Mouse (Mus musculus): ENCODE results near the gene Btg4. TPM values are rescaled to one million over a fixed set of nuclear protein-coding genes. Genes with fewer than 3 reads are reported as not detected.

Btg4 gene
- polyA plus RNA-seq, 1 experiment = 0.04 TPM

DNA sequence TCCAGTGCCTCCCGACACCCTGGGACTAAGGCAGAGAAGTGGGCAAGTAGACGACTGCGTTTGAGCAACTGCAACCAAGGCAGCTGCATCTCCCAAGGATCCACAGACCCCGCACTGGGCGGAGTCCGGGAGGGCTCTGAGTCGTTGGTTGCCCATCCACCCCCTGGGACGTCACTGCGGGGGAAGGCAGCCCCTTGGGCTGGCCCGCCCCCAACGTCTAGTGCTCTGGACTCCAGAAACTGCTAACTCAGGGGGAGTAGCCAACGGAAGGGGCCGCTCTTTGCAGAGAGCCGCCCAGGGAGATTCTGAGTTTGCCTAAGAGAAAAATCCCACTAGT, 16.2 kb downstream of the Btg4 start, which contains the start of gene Layn:
Gene Layn, minus strand, starts transcription at position 116 of the 337 bp plus-strand sequence.
- Histone ChIP-seq H3ac (ENCODE audit: control insufficient read depth, insufficient read length) (peak within 1 kb of the TSS; percentile 5), H3K4me3 (peak within 1 kb of the TSS; percentile 47), H3K36me3 (ENCODE audit: control insufficient read depth, insufficient read depth) (peaks cover 11% of the 10 kb centered on the region), H3K79me2 (ENCODE audit: control insufficient read depth, insufficient read depth) (peaks cover 6% of the 10 kb centered on the region), H3K27me3 (ENCODE audit: control insufficient read depth, insufficient read depth, insufficient read length) (no peaks in the 10 kb centered on the region), H3K4me2 (ENCODE audit: low read depth) (peak within 1 kb of the TSS; percentile 87)
- TF ChIP-seq POLR2A (IDR thresholded peaks at IDR 0.05; ENCODE audit: insufficient read length, low read depth) (peak; percentile 91), REST (IDR thresholded peaks at IDR 0.05; ENCODE audit: insufficient read depth, insufficient read length) (no peak), MYOG (IDR thresholded peaks at IDR 0.05; ENCODE audit: control insufficient read depth in 1 of 3, insufficient read depth in 1 of 3, insufficient read length in 2 of 3, low read depth in 2 of 3) (peak; percentile 21 to 61 (median 38)), MYOD1 (IDR thresholded peaks at IDR 0.05; ENCODE audit: control insufficient read depth in 1 of 3, insufficient read length in 2 of 3, low read depth in 2 of 3) (peak in 2 of 3 experiments; percentile 57 to 73), POLR2AphosphoS2 (IDR thresholded peaks at IDR 0.05; ENCODE audit: insufficient read length, low read depth) (peak; percentile 81)

DNA sequence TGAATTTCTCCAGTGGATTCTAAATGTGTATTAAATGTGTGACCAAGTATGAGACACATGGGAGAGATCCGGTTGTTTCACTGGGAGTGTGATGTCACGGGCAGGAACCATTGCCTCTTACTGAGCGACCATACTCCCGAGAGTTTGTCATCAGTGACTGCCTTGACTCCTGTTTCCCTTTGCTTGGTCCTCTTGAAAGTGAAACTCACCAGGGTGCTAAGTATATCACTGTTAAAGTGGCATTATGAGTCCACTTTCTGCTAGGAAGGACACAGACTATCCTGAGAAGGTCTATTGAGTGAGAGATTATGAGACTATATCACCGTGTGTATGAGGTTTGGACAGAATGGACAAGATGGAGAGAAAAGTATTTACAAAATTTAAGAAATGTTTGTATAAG, 20.9 kb downstream of the Btg4 start:
- TF ChIP-seq SRF (IDR thresholded peaks at IDR 0.05; ENCODE audit: control insufficient read depth, insufficient read length, low read depth) = no peak
- no peak for TF ChIP-seq REST (IDR thresholded peaks at IDR 0.05; ENCODE audit: insufficient read depth, insufficient read length)
- no peak for TF ChIP-seq MYOG (IDR thresholded peaks at IDR 0.05; ENCODE audit: control insufficient read depth in 1 of 3, insufficient read depth in 1 of 3, insufficient read length in 2 of 3, low read depth in 2 of 3)
- no peak for TF ChIP-seq MYOD1 (IDR thresholded peaks at IDR 0.05; ENCODE audit: control insufficient read depth in 1 of 3, insufficient read length in 2 of 3, low read depth in 2 of 3)
- no peak for TF ChIP-seq POLR2AphosphoS2 (IDR thresholded peaks at IDR 0.05; ENCODE audit: insufficient read length, low read depth)
- no peak for TF ChIP-seq USF1 (IDR thresholded peaks at IDR 0.05; ENCODE audit: low read depth)
- no peak for TF ChIP-seq TCF12 (IDR thresholded peaks at IDR 0.05; ENCODE audit: insufficient read depth, poor library complexity, severe bottlenecking)
- no peak for TF ChIP-seq POLR2A (IDR thresholded peaks at IDR 0.05; ENCODE audit: insufficient read length, low read depth)
- no peak overlapping the region for H3ac ChIP-seq (ENCODE audit: control insufficient read depth, insufficient read length)
- no peak overlapping the region for H3K4me2 ChIP-seq (ENCODE audit: low read depth)
- H3K36me3 ChIP-seq (ENCODE audit: control insufficient read depth, insufficient read depth) = no peaks in the 10 kb centered on the region
- no peaks in the 10 kb centered on the region for H3K79me2 ChIP-seq (ENCODE audit: control insufficient read depth, insufficient read depth)
- no peaks in the 10 kb centered on the region for H3K27me3 ChIP-seq (ENCODE audit: control insufficient read depth, insufficient read depth, insufficient read length)
- H3K4me3 ChIP-seq = no peak overlapping the region

DNA sequence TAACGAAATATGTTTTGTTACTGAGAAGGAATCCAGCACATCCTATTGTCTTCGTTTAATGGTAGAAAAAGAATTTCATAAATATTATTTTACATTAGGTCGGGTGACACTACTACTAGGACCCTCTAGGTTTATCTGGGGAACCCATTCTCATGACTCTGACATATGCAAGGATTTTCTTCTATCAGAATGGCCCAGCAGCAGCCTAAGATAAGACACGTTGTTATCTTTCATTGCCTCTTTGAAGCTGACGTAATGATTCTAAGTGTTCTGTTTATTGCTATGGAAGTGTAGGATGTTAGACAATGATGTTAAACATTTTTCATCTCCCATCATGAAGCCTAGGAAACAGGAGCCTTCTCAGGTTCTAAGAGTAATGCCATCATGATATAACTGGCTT, 33.0 kb downstream of the Btg4 start:
- Histone ChIP-seq H3ac (ENCODE audit: control insufficient read depth, insufficient read length) (no peak overlapping the region), H3K4me3 (no peak overlapping the region), H3K36me3 (ENCODE audit: control insufficient read depth, insufficient read depth) (peaks cover 4% of the 10 kb centered on the region), H3K27me3 (ENCODE audit: control insufficient read depth, insufficient read depth, insufficient read length) (no peaks in the 10 kb centered on the region), H3K4me2 (ENCODE audit: low read depth) (no peak overlapping the region), H3K79me2 (ENCODE audit: control insufficient read depth, insufficient read depth) (no peaks in the 10 kb centered on the region)
- TF ChIP-seq TCF3 (IDR thresholded peaks at IDR 0.05; ENCODE audit: insufficient read length, low read depth) (no peak), POLR2AphosphoS2 (IDR thresholded peaks at IDR 0.05; ENCODE audit: insufficient read length, low read depth) (no peak), E2F4 (IDR thresholded peaks at IDR 0.05; ENCODE audit: insufficient read depth) (no peak), SRF (IDR thresholded peaks at IDR 0.05; ENCODE audit: control insufficient read depth, insufficient read length, low read depth) (no peak), USF1 (IDR thresholded peaks at IDR 0.05; ENCODE audit: low read depth) (no peak), MYOG (IDR thresholded peaks at IDR 0.05; ENCODE audit: control insufficient read depth in 1 of 3, insufficient read depth in 1 of 3, insufficient read length in 2 of 3, low read depth in 2 of 3) (no peak), MAX (IDR thresholded peaks at IDR 0.05; ENCODE audit: low read depth) (no peak), POLR2A (IDR thresholded peaks at IDR 0.05; ENCODE audit: insufficient read length, low read depth) (no peak), TCF12 (IDR thresholded peaks at IDR 0.05; ENCODE audit: insufficient read depth, poor library complexity, severe bottlenecking) (no peak), MYOD1 (IDR thresholded peaks at IDR 0.05; ENCODE audit: control insufficient read depth in 1 of 3, insufficient read length in 2 of 3, low read depth in 2 of 3) (no peak), CEBPB (IDR thresholded peaks at IDR 0.05; ENCODE audit: insufficient read depth, poor library complexity, severe bottlenecking) (no peak), REST (IDR thresholded peaks at IDR 0.05; ENCODE audit: insufficient read depth, insufficient read length) (no peak)

DNA sequence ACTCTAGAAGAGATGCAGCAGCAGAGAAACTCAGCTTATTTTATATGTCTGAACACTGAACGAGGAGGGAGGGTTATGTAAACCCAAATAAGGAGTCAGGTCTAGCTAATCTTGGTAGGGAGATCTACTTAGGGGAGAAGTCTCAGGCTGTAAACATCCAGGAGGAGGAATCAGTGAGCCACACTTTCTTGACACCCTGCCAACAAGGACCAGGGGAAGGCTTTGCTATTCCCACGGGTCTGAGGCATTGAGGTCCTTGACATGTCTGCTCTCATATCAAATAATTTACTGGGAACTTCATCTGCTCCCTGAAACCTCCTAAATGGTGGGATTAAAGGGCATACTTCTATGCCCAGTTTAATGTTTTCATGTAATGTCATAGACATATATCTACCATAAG, 35.6 kb downstream of the Btg4 start:
- no peak for TF ChIP-seq SRF (IDR thresholded peaks at IDR 0.05; ENCODE audit: control insufficient read depth, insufficient read length, low read depth)
- peaks cover 4% of the 10 kb centered on the region for H3K36me3 ChIP-seq (ENCODE audit: control insufficient read depth, insufficient read depth)
- H3K79me2 ChIP-seq (ENCODE audit: control insufficient read depth, insufficient read depth) = no peaks in the 10 kb centered on the region
- H3K27me3 ChIP-seq (ENCODE audit: control insufficient read depth, insufficient read depth, insufficient read length) = no peaks in the 10 kb centered on the region
- H3K4me3 ChIP-seq = no peak overlapping the region
- no peak overlapping the region for H3ac ChIP-seq (ENCODE audit: control insufficient read depth, insufficient read length)
- peak overlapping the region; percentile 6 for H3K4me2 ChIP-seq (ENCODE audit: low read depth)

DNA sequence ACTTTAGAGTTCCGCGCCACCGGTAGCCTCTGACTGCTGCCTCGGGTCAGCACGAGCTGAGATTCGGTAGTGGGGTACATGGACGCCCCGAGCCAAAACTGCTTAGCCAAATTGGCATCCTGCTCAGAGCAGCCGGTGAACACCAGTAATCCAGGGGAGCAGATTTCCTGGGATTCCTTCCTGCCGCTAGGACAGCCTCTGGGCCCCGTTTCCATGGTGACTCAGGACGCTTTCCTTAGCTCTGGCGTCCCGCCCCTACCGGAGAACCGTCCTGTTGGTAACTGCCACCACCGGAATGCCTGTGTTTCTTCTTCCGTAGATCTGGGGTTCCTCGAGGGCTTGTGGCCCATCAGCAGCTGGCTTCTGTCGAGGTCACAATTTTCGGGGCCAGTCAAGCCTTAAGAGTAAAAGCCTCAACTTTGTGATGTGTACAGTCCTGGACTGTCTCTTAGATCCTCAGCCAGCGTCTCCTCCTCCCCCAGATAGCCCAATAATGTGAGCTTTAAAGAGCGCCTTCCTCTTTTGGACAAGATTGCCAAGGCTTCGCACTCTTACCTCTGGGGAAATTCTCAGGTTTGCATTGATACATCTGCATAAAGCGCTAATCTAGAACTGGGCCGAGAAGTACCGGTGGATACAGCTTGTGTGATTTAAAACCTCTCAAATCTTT, 41.2 kb downstream of the Btg4 start, which contains the start of gene 4833427G06Rik:
Gene 4833427G06Rik, minus strand, starts transcription at position 323 of the 670 bp plus-strand sequence.
- no peak for TF ChIP-seq TCF12 (IDR thresholded peaks at IDR 0.05; ENCODE audit: insufficient read depth, poor library complexity, severe bottlenecking)
- no peak for TF ChIP-seq CEBPB (IDR thresholded peaks at IDR 0.05; ENCODE audit: insufficient read depth, poor library complexity, severe bottlenecking)
- no peak for TF ChIP-seq TCF3 (IDR thresholded peaks at IDR 0.05; ENCODE audit: insufficient read length, low read depth)
- TF ChIP-seq MYOD1 (IDR thresholded peaks at IDR 0.05; ENCODE audit: control insufficient read depth in 1 of 3, insufficient read length in 2 of 3, low read depth in 2 of 3) = no peak
- TF ChIP-seq POLR2AphosphoS2 (IDR thresholded peaks at IDR 0.05; ENCODE audit: insufficient read length, low read depth) = no peak
- no peak for TF ChIP-seq MAX (IDR thresholded peaks at IDR 0.05; ENCODE audit: low read depth)
- TF ChIP-seq MYOG (IDR thresholded peaks at IDR 0.05; ENCODE audit: control insufficient read depth in 1 of 3, insufficient read depth in 1 of 3, insufficient read length in 2 of 3, low read depth in 2 of 3) = no peak
- no peak for TF ChIP-seq USF1 (IDR thresholded peaks at IDR 0.05; ENCODE audit: low read depth)
- H3K27me3 ChIP-seq (ENCODE audit: control insufficient read depth, insufficient read depth, insufficient read length) = no peaks in the 10 kb centered on the region
- H3K36me3 ChIP-seq (ENCODE audit: control insufficient read depth, insufficient read depth) = peaks cover 4% of the 10 kb centered on the region
- peak within 1 kb of the TSS; percentile 60 for H3K4me2 ChIP-seq (ENCODE audit: low read depth)
- peak within 1 kb of the TSS; percentile 31 for H3K4me3 ChIP-seq
- H3ac ChIP-seq (ENCODE audit: control insufficient read depth, insufficient read length) = peak within 1 kb of the TSS; percentile 23
- no peaks in the 10 kb centered on the region for H3K79me2 ChIP-seq (ENCODE audit: control insufficient read depth, insufficient read depth)

Measured in myocyte (in vitro differentiated cells).